Mouse (Mus musculus) embryonic fibroblast, embryonic 13.5 days (primary cell): ENCODE results near the gene Xpa.

ENCODE experiments used
- CTCF ChIP-seq: IDR thresholded peaks from 2 replicates; pipeline ENCODE4 v1.5.1; 2011; ENCODE audit warnings: mild to moderate bottlenecking, control low read depth, low read length, moderate library complexity, borderline replicate concordance; ENCODE audit not compliant: insufficient read depth
- POLR2A ChIP-seq: IDR thresholded peaks from 2 replicates; pipeline ENCODE4 v1.6.1; 2011; ENCODE audit warnings: low read depth, mild to moderate bottlenecking, control low read depth, low read length, moderate library complexity

- TF ChIP-seq POLR2A (no peak), CTCF (no peak)
These were observed 38.6 kb upstream of the Xpa start for GRCm38 (mm10) chr4:46234739-46235138.
